Mouse (Mus musculus) neural tube, embryonic 12.5 days (tissue): Measurements from ENCODE around the gene Mgrn1. TPM values are rescaled to one million over a fixed set of nuclear protein-coding genes. Genes with fewer than 3 reads are reported as not detected.

Source experiments
- ATAC-seq: fragments of 200-750 bp; cut with Nextera tagmentation; 2 replicates; pipeline ENCODE4 v1.8.0; 2017; ENCODE audit warnings: low read depth, mild to moderate bottlenecking, moderate TSS enrichment, moderate library complexity; ENCODE audit not compliant: low FRiP score
- H3K27ac ChIP-seq: fragments of 300-500 bp; sonication (generic); 2 replicates; pipeline ENCODE4 v1.5.1; 2016
- H3K27me3 ChIP-seq: fragments of 300-500 bp; sonication (generic); replicated peaks from 2 replicates; pipeline ENCODE4 v1.6.1; 2016; ENCODE audit warnings: mild to moderate bottlenecking
- H3K36me3 ChIP-seq: fragments of 300-500 bp; sonication (generic); 2 replicates; pipeline ENCODE4 v1.6.1; 2016; ENCODE audit warnings: mild to moderate bottlenecking
- H3K4me1 ChIP-seq: fragments of 300-500 bp; sonication (generic); 2 replicates; pipeline ENCODE4 v1.6.1; 2016
- H3K4me2 ChIP-seq: fragments of 300-500 bp; sonication (generic); replicated peaks from 2 replicates; pipeline ENCODE4 v1.6.1; 2016; ENCODE audit warnings: mild to moderate bottlenecking
- H3K4me3 ChIP-seq: fragments of 300-500 bp; sonication (generic); 2 replicates; pipeline ENCODE4 v1.5.1; 2016
- H3K9ac ChIP-seq: fragments of 300-500 bp; sonication (generic); 2 replicates; pipeline ENCODE4 v1.6.1; 2016; ENCODE audit warnings: mild to moderate bottlenecking
- H3K9me3 ChIP-seq: fragments of 300-500 bp; sonication (generic); 2 replicates; pipeline ENCODE4 v1.6.1; 2016; ENCODE audit warnings: mild to moderate bottlenecking
- WGBS: fragments of 180-500 bp; shearing (Covaris S2); methylation state at CpG from one replicate; pipeline ENCODE4 v1.1.7; 2016; 5-methylcytosine and 5-hydroxymethylcytosine counted together
- polyA plus RNA-seq: library from polyadenylated mRNA; unstranded; fragments of >200 nt; fragmentation: Nextera tagmentation; extraction: Ambion mirVana; gene quantifications from 2 replicates; pipeline ENCODE4 v1.2.1, GENCODE M21; 2016

The Mgrn1 gene
- polyA plus RNA-seq, 1 experiment from 2014 or later = 92.5 TPM

- Histone ChIP-seq H3K27ac (peak overlapping the region; percentile 89; the same call in 1 of the 2 replicates), H3K9me3 (no peaks in the 10 kb centered on the region), H3K4me1 (peaks cover 33% of the 10 kb centered on the region), H3K36me3 (no peaks in the 10 kb centered on the region), H3K4me2 (peak overlapping the region; percentile 82), H3K27me3 (no peaks in the 10 kb centered on the region), H3K9ac (peak overlapping the region; percentile 89), H3K4me3 (peak overlapping the region; percentile 65)
- 75% methylated on average over 10 of the region's 10 CpGs for WGBS
- ATAC-seq = no peak
These were observed 4.4 kb upstream of the Mgrn1 start for GRCm38 (mm10) chr16:4881400-4882351.

GRCm38 (mm10) chr16:4884930-4885329 lies 1.1 kb upstream of the Mgrn1 start:
- 0 out of 2 replicates have a peak overlapping the region, but pooled peaks have one; percentile 77 for H3K4me3 ChIP-seq
- no peak overlapping the region for H3K9ac ChIP-seq
- peak overlapping the region; percentile 83; the same call in 1 of the 2 replicates for H3K4me2 ChIP-seq
- no peak overlapping the region for H3K27ac ChIP-seq
- no peaks in the 10 kb centered on the region for H3K36me3 ChIP-seq
- H3K27me3 ChIP-seq = no peaks in the 10 kb centered on the region
- 94% methylated on average over 10 of the region's 10 CpGs for WGBS
- no peaks in the 10 kb centered on the region for H3K9me3 ChIP-seq
- H3K4me1 ChIP-seq = peaks cover 31% of the 10 kb centered on the region
- no peak for ATAC-seq

- H3K27me3 ChIP-seq = no peaks in the 10 kb centered on the region
- peak overlapping the region; percentile 77 for H3K4me3 ChIP-seq
- H3K27ac ChIP-seq = no peak overlapping the region
- H3K4me2 ChIP-seq = peak overlapping the region; percentile 83
- H3K4me1 ChIP-seq = peaks cover 25% of the 10 kb centered on the region
- under 1% methylated on average over 8 of the region's 8 CpGs for WGBS
- H3K36me3 ChIP-seq = no peaks in the 10 kb centered on the region
- peak overlapping the region; percentile 80 for H3K9ac ChIP-seq
- no peak; the same call in 1 of the 2 replicates for ATAC-seq
- H3K9me3 ChIP-seq = no peaks in the 10 kb centered on the region
These were observed 606 bp downstream of the Mgrn1 start for GRCm38 (mm10) chr16:4886690-4887020.

- Histone ChIP-seq H3K4me1 (peaks cover 21% of the 10 kb centered on the region), H3K27me3 (no peaks in the 10 kb centered on the region), H3K27ac (no peak overlapping the region), H3K36me3 (no peaks in the 10 kb centered on the region), H3K9ac (no peak overlapping the region), H3K9me3 (no peaks in the 10 kb centered on the region), H3K4me2 (no peak overlapping the region), H3K4me3 (no peak overlapping the region)
- ATAC-seq = no peak
- 73% methylated on average over 4 of the region's 4 CpGs for WGBS
These were observed 4.2 kb downstream of the Mgrn1 start for GRCm38 (mm10) chr16:4890201-4890709.

GRCm38 (mm10) chr16:4892171-4892570 lies 6.1 kb downstream of the Mgrn1 start:
- H3K4me2 ChIP-seq = no peak overlapping the region
- no peak overlapping the region for H3K27ac ChIP-seq
- H3K4me1 ChIP-seq = peaks cover 13% of the 10 kb centered on the region
- no peaks in the 10 kb centered on the region for H3K27me3 ChIP-seq
- H3K4me3 ChIP-seq = no peak overlapping the region
- 94% methylated on average over 6 of the region's 6 CpGs for WGBS
- ATAC-seq = no peak
- no peak overlapping the region for H3K9ac ChIP-seq
- no peaks in the 10 kb centered on the region for H3K9me3 ChIP-seq
- no peaks in the 10 kb centered on the region for H3K36me3 ChIP-seq

- H3K4me1 ChIP-seq = no peaks in the 10 kb centered on the region; the same call in 1 of the 2 replicates
- H3K4me3 ChIP-seq = no peak overlapping the region
- H3K9ac ChIP-seq = no peak overlapping the region
- 84% methylated on average over 7 of the region's 7 CpGs for WGBS
- H3K27me3 ChIP-seq = no peaks in the 10 kb centered on the region
- no peak overlapping the region for H3K4me2 ChIP-seq
- no peak for ATAC-seq
- H3K36me3 ChIP-seq = no peaks in the 10 kb centered on the region
- H3K27ac ChIP-seq = no peak overlapping the region
- H3K9me3 ChIP-seq = no peaks in the 10 kb centered on the region
These were observed 8.3 kb downstream of the Mgrn1 start for GRCm38 (mm10) chr16:4894201-4894908.

- H3K4me3 ChIP-seq = no peak overlapping the region
- H3K27ac ChIP-seq = no peak overlapping the region
- WGBS = 84% methylated on average over 5 of the region's 5 CpGs
- no peaks in the 10 kb centered on the region; the same call in 1 of the 2 replicates for H3K4me1 ChIP-seq
- H3K27me3 ChIP-seq = no peaks in the 10 kb centered on the region
- no peak overlapping the region for H3K4me2 ChIP-seq
- H3K36me3 ChIP-seq = no peaks in the 10 kb centered on the region
- H3K9me3 ChIP-seq = no peaks in the 10 kb centered on the region
- no peak for ATAC-seq
- no peak overlapping the region for H3K9ac ChIP-seq
These were observed 10.4 kb downstream of the Mgrn1 start for GRCm38 (mm10) chr16:4896249-4897027.

GRCm38 (mm10) chr16:4897146-4897730 lies 11.2 kb downstream of the Mgrn1 start:
- no peak for ATAC-seq
- no peak overlapping the region for H3K4me2 ChIP-seq
- H3K27ac ChIP-seq = no peak overlapping the region
- H3K27me3 ChIP-seq = no peaks in the 10 kb centered on the region
- H3K9me3 ChIP-seq = no peaks in the 10 kb centered on the region
- no peaks in the 10 kb centered on the region for H3K36me3 ChIP-seq
- 56% methylated on average over 7 of the region's 7 CpGs for WGBS
- no peaks in the 10 kb centered on the region; the same call in 1 of the 2 replicates for H3K4me1 ChIP-seq
- H3K4me3 ChIP-seq = no peak overlapping the region
- no peak overlapping the region for H3K9ac ChIP-seq

GRCm38 (mm10) chr16:4898881-4899280 lies 12.8 kb downstream of the Mgrn1 start:
- Histone ChIP-seq H3K4me3 (no peak overlapping the region), H3K9me3 (no peaks in the 10 kb centered on the region), H3K27me3 (no peaks in the 10 kb centered on the region), H3K4me1 (no peaks in the 10 kb centered on the region; the same call in 1 of the 2 replicates), H3K36me3 (no peaks in the 10 kb centered on the region), H3K27ac (no peak overlapping the region), H3K4me2 (no peak overlapping the region), H3K9ac (no peak overlapping the region)
- no peak for ATAC-seq
- WGBS = 80% methylated on average over 6 of the region's 6 CpGs

- H3K4me1 ChIP-seq = no peaks in the 10 kb centered on the region; the same call in 1 of the 2 replicates
- no peaks in the 10 kb centered on the region for H3K36me3 ChIP-seq
- H3K27ac ChIP-seq = no peak overlapping the region
- H3K4me3 ChIP-seq = no peak overlapping the region
- no peak for ATAC-seq
- WGBS = 84% methylated on average over 2 of the region's 2 CpGs
- H3K4me2 ChIP-seq = no peak overlapping the region
- H3K9ac ChIP-seq = no peak overlapping the region
- no peaks in the 10 kb centered on the region for H3K27me3 ChIP-seq
- no peaks in the 10 kb centered on the region for H3K9me3 ChIP-seq
These were observed 13.7 kb downstream of the Mgrn1 start for GRCm38 (mm10) chr16:4899711-4900110.

- no peak for ATAC-seq
- 64% methylated on average over 7 of the region's 7 CpGs for WGBS
- no peak overlapping the region for H3K27ac ChIP-seq
These were observed 15.1 kb downstream of the Mgrn1 start for GRCm38 (mm10) chr16:4901167-4901566.

More at GRCm38 (mm10) chr16:4901167-4901566, 15.1 kb downstream of the Mgrn1 start:
- Histone ChIP-seq H3K4me3 (no peak overlapping the region), H3K9me3 (no peaks in the 10 kb centered on the region), H3K27me3 (no peaks in the 10 kb centered on the region), H3K4me1 (no peaks in the 10 kb centered on the region; the same call in 1 of the 2 replicates), H3K9ac (no peak overlapping the region), H3K36me3 (no peaks in the 10 kb centered on the region), H3K4me2 (no peak overlapping the region)
